Comparison of ENCODE assay signal across 8 mouse cellular contexts in the genomic region with DNA sequence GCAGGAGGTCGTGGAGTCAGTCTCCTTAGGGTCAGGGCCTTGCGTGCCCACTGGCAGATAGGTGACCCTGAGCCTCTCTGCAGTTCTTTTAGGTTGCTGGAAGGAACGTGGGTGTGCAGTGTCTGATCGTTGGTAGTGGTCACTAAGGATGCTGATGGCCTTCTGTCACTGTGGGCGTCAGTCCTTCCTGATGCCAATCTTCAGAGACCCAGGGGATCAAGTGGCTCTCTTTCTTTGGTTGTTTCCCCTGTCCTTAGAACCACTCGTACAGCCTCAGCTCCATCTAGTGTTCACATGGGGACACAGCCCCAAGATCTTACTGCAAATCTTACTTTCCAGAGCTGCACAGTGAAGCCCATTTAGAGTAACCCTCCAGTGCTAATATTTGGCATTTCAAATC. TPM values are rescaled to one million over a fixed set of nuclear protein-coding genes. Genes with fewer than 3 reads are reported as not detected.
A peak's percentile ranks its signal among the peaks of the same experiment; 100 is the strongest.
DNase-seq lines count a peak whose midpoint lies in the region; ATAC-seq and TF ChIP-seq lines count a peak whose summit lies in the region.

No protein-coding gene starts in this region.

- no peaks in the 10 kb centered on the region for H3K4me1 ChIP-seq in forebrain, postnatal 0 days (ENCODE audit: insufficient read depth)
- peaks cover 10% of the 10 kb centered on the region for H3K4me1 ChIP-seq in intestine, embryonic 15.5 days (replicated peaks)
- peaks cover 7% of the 10 kb centered on the region; the same call in 1 of the 2 replicates for H3K4me1 ChIP-seq in limb, embryonic 14.5 days (ENCODE audit: control insufficient read depth, insufficient read depth, low read length)
- H3K4me1 ChIP-seq in midbrain, postnatal 0 days (ENCODE audit: insufficient read depth, low read length), result no peaks in the 10 kb centered on the region; the same call in 1 of the 2 replicates

- H3K9me3 ChIP-seq in forebrain, postnatal 0 days (ENCODE audit: low read length), result no peaks in the 10 kb centered on the region
- no peaks in the 10 kb centered on the region for H3K9me3 ChIP-seq in intestine, embryonic 15.5 days
- no peaks in the 10 kb centered on the region for H3K9me3 ChIP-seq in limb, embryonic 14.5 days (ENCODE audit: control insufficient read depth, low read length)
- no peaks in the 10 kb centered on the region for H3K9me3 ChIP-seq in midbrain, postnatal 0 days (ENCODE audit: low read length)

- no peak overlapping the region for H3K4me3 ChIP-seq in forebrain, postnatal 0 days (ENCODE audit: low read depth, low read length)
- H3K4me3 ChIP-seq in intestine, embryonic 15.5 days (replicated peaks), result no peak overlapping the region
- no peak overlapping the region for H3K4me3 ChIP-seq in limb, embryonic 14.5 days (replicated peaks; ENCODE audit: low read length)
- H3K4me3 ChIP-seq in midbrain, postnatal 0 days (ENCODE audit: low read depth, low read length), result no peak overlapping the region

- DNase-seq in urinary bladder, postnatal 25 days (ENCODE audit: low spot score), result peak; percentile 23
- no peak for DNase-seq in urinary bladder, adult 2 months (ENCODE audit: low spot score)
- peak; percentile 49 for DNase-seq in cerebellum, adult 11-12 months
- peak; percentile 80 for DNase-seq in forebrain, postnatal 0 days
- peak; percentile 65 for DNase-seq in limb, embryonic 14.5 days (ENCODE audit: low spot score)
- peak; percentile 78 for DNase-seq in midbrain, postnatal 0 days (ENCODE audit: low spot score)
- DNase-seq in thymus, adult 18-20 months, result peak; percentile 25 to 32

- ATAC-seq in forebrain, postnatal 0 days, result peak; percentile 84
- peak; percentile 67; the same call in 1 of the 2 replicates for ATAC-seq in intestine, embryonic 15.5 days
- ATAC-seq in limb, embryonic 14.5 days (ENCODE audit: low FRiP score, low read depth), result peak; percentile 31; the same call in 1 of the 2 replicates
- ATAC-seq in midbrain, postnatal 0 days (ENCODE audit: low FRiP score), result 0 out of 2 replicates have a peak, but pooled peaks have one; percentile 54

- 42% methylated on average over 6 of the region's 6 CpGs for WGBS in forebrain, postnatal 0 days
- WGBS in intestine, embryonic 15.5 days, result 39% methylated on average over 6 of the region's 6 CpGs
- 35% methylated on average over 6 of the region's 6 CpGs for WGBS in limb, embryonic 14.5 days
- 32% methylated on average over 6 of the region's 6 CpGs for WGBS in midbrain, postnatal 0 days

- H3K27me3 ChIP-seq in forebrain, postnatal 0 days (ENCODE audit: insufficient read depth, low read length), result no peaks in the 10 kb centered on the region
- no peaks in the 10 kb centered on the region for H3K27me3 ChIP-seq in intestine, embryonic 15.5 days (replicated peaks)
- no peaks in the 10 kb centered on the region for H3K27me3 ChIP-seq in limb, embryonic 14.5 days (ENCODE audit: control insufficient read depth, insufficient read depth, low read length)
- no peaks in the 10 kb centered on the region for H3K27me3 ChIP-seq in midbrain, postnatal 0 days (ENCODE audit: insufficient read depth, low read length)

- H3K9ac ChIP-seq in forebrain, postnatal 0 days, result no peak overlapping the region
- H3K9ac ChIP-seq in intestine, embryonic 15.5 days, result no peak overlapping the region
- no peak overlapping the region for H3K9ac ChIP-seq in limb, embryonic 14.5 days (ENCODE audit: low read depth, low read length, severe bottlenecking)
- no peak overlapping the region for H3K9ac ChIP-seq in midbrain, postnatal 0 days (replicated peaks; ENCODE audit: low read length, poor library complexity, severe bottlenecking)

- peaks cover 9% of the 10 kb centered on the region for H3K36me3 ChIP-seq in forebrain, postnatal 0 days (ENCODE audit: insufficient read depth)
- no peaks in the 10 kb centered on the region; the same call in 1 of the 2 replicates for H3K36me3 ChIP-seq in intestine, embryonic 15.5 days
- peaks cover 15% of the 10 kb centered on the region for H3K36me3 ChIP-seq in limb, embryonic 14.5 days (ENCODE audit: control insufficient read depth, insufficient read depth, low read length)
- peaks cover 9% of the 10 kb centered on the region for H3K36me3 ChIP-seq in midbrain, postnatal 0 days (ENCODE audit: insufficient read depth, low read length)

- no peak overlapping the region for H3K4me2 ChIP-seq in forebrain, postnatal 0 days (ENCODE audit: low read depth)
- H3K4me2 ChIP-seq in intestine, embryonic 15.5 days (replicated peaks), result no peak overlapping the region
- H3K4me2 ChIP-seq in limb, embryonic 14.5 days (replicated peaks; ENCODE audit: low read depth, low read length, severe bottlenecking), result no peak overlapping the region
- H3K4me2 ChIP-seq in midbrain, postnatal 0 days (ENCODE audit: low read depth, low read length, poor library complexity, severe bottlenecking), result no peak overlapping the region

- TF ChIP-seq POLR2A in limb, embryonic 14.5 days (IDR thresholded peaks at IDR 0.05; ENCODE audit: borderline replicate concordance, extremely low read depth, insufficient read depth, insufficient read length), result no peak

- no peak overlapping the region for H3K27ac ChIP-seq in forebrain, postnatal 0 days (ENCODE audit: low read depth, low read length)
- H3K27ac ChIP-seq in intestine, embryonic 15.5 days, result no peak overlapping the region
- H3K27ac ChIP-seq in limb, embryonic 14.5 days (replicated peaks; ENCODE audit: low read depth, low read length), result no peak overlapping the region
- H3K27ac ChIP-seq in midbrain, postnatal 0 days (ENCODE audit: low read depth, low read length), result no peak overlapping the region

- peak; percentile 93 for TF ChIP-seq CTCF in forebrain, postnatal 0 days (IDR thresholded peaks at IDR 0.05; ENCODE audit: low read depth)
- TF ChIP-seq CTCF in midbrain, postnatal 0 days (IDR thresholded peaks at IDR 0.05), result peak; percentile 92

RNA-seq across cellular contexts. Expression of a gene that starts 49.1 kb away (rescaled TPM):
- polyA plus RNA-seq in urinary bladder, adult 2 months (2012; rRNA removed), result 2.3 and 2.7 TPM in 2 replicates
- total RNA-seq in forebrain, postnatal 0 days (2014; rRNA removed), result 7.1 and 10.4 TPM in 2 replicates
- polyA plus RNA-seq in forebrain, postnatal 0 days (2015; fragmentation: Nextera tagmentation; extraction: Ambion mirVana), result 3.1 and 5.5 TPM in 2 replicates
- polyA plus RNA-seq in intestine, embryonic 15.5 days (2015; fragmentation: Nextera tagmentation; extraction: Ambion mirVana), result 16.8 and 17.4 TPM in 2 replicates
- 12.9 and 16.2 TPM in 2 replicates for polyA plus RNA-seq in limb, embryonic 14.5 days (2012; rRNA removed)
- polyA plus RNA-seq in limb, embryonic 14.5 days (2014; fragmentation: Nextera tagmentation; extraction: Ambion mirVana), result 17.8 and 18.6 TPM in 2 replicates
- 6.4 and 8.4 TPM in 2 replicates for total RNA-seq in midbrain, postnatal 0 days (2014; rRNA removed)
- 4.0 and 5.0 TPM in 2 replicates for polyA plus RNA-seq in midbrain, postnatal 0 days (2015; fragmentation: Nextera tagmentation; extraction: Ambion mirVana)

Comparison
In these comparisons a context has a peak if more than half of its experiments do, and no peak if none do; other contexts are left out.
1. ATAC-seq: peak in every context shown above with its lines; median percentile 84 in forebrain, postnatal 0 days; 67 in intestine, embryonic 15.5 days; 54 in midbrain, postnatal 0 days; 31 in limb, embryonic 14.5 days.